Comparison of ENCODE assay signal across 8 mouse cellular contexts in genomic region chr11:58168167-58168915, GRCm38 (mm10). TPM values are rescaled to one million over a fixed set of nuclear protein-coding genes. Genes with fewer than 3 reads are reported as not detected.
A peak's percentile ranks its signal among the peaks of the same experiment; 100 is the strongest.
DNase-seq lines count a peak whose midpoint lies in the region; ATAC-seq and TF ChIP-seq lines count a peak whose summit lies in the region.

TSS of gene Gemin5 (minus strand) at chr11:58168539.

- H3K4me3 ChIP-seq in C2C12 (ENCODE audit: insufficient read depth, poor library complexity, severe bottlenecking): peak within 1 kb of the TSS; percentile 89
- peak within 1 kb of the TSS; percentile 98 for H3K4me3 ChIP-seq in embryonic fibroblast, embryonic 13.5 days (ENCODE audit: insufficient read depth, low read length)
- peak within 1 kb of the TSS; percentile 83 for H3K4me3 ChIP-seq in heart, embryonic 10.5 days
- peak within 1 kb of the TSS; percentile 80 for H3K4me3 ChIP-seq in kidney, embryonic 15.5 days (replicated peaks)

- H3K27ac ChIP-seq in embryonic fibroblast, embryonic 13.5 days (ENCODE audit: insufficient read depth, low read length): peak within 1 kb of the TSS; percentile 42; the same call in 1 of the 2 replicates
- H3K27ac ChIP-seq in heart, embryonic 10.5 days: peak within 1 kb of the TSS; percentile 85
- peak within 1 kb of the TSS; percentile 66 for H3K27ac ChIP-seq in kidney, embryonic 15.5 days

- H3K4me1 ChIP-seq in embryonic fibroblast, embryonic 13.5 days (ENCODE audit: control insufficient read depth, insufficient read depth, low read length): no peaks in the 10 kb centered on the region
- peaks cover 24% of the 10 kb centered on the region for H3K4me1 ChIP-seq in heart, embryonic 10.5 days
- peaks cover 23% of the 10 kb centered on the region for H3K4me1 ChIP-seq in kidney, embryonic 15.5 days

- ATAC-seq in kidney, embryonic 15.5 days (replicated peaks; ENCODE audit: low FRiP score): peak; percentile 87

- peak within 1 kb of the TSS; percentile 76 for H3K4me2 ChIP-seq in kidney, embryonic 15.5 days

- peak within 1 kb of the TSS; percentile 84 for H3ac ChIP-seq in C2C12 (ENCODE audit: control insufficient read depth, insufficient read length, low read depth)

- DNase-seq in brain, adult 2 months (ENCODE audit: low read depth, low spot score): peak; percentile 92
- peak; percentile 89 for DNase-seq in heart, embryonic 10.5 days (ENCODE audit: low spot score)
- peak; percentile 90 for DNase-seq in liver
- peak; percentile 23 to 68 for DNase-seq in monocyte, adult 2 months (ENCODE audit: low read depth in 1 of 2, low spot score in 2 of 2)
- peak; percentile 75 to 84 for DNase-seq in spleen, postnatal 14 days (ENCODE audit: low spot score in 2 of 2)

- H3K9ac ChIP-seq in kidney, embryonic 15.5 days: peak within 1 kb of the TSS; percentile 68

- no peaks in the 10 kb centered on the region for H3K9me3 ChIP-seq in heart, embryonic 10.5 days
- H3K9me3 ChIP-seq in kidney, embryonic 15.5 days (replicated peaks): no peaks in the 10 kb centered on the region; the same call in 1 of the 2 replicates

- peaks cover 34% of the 10 kb centered on the region for H3K79me3 ChIP-seq in C2C12 (ENCODE audit: low read depth)

- TF ChIP-seq POLR2A in embryonic fibroblast, embryonic 13.5 days (IDR thresholded peaks at IDR 0.05; ENCODE audit: low read depth, low read length): peak; percentile 83

- H3K27me3 ChIP-seq in C2C12 (ENCODE audit: control insufficient read depth, insufficient read depth, insufficient read length): no peaks in the 10 kb centered on the region
- no peaks in the 10 kb centered on the region for H3K27me3 ChIP-seq in heart, embryonic 10.5 days (ENCODE audit: insufficient read depth, poor library complexity, severe bottlenecking)
- no peaks in the 10 kb centered on the region for H3K27me3 ChIP-seq in kidney, embryonic 15.5 days

- H3K36me3 ChIP-seq in C2C12 (ENCODE audit: control insufficient read depth, insufficient read depth): peaks cover 43% of the 10 kb centered on the region
- peaks cover 39% of the 10 kb centered on the region for H3K36me3 ChIP-seq in heart, embryonic 10.5 days
- H3K36me3 ChIP-seq in kidney, embryonic 15.5 days: peaks cover 41% of the 10 kb centered on the region

- peaks cover 60% of the 10 kb centered on the region for H3K79me2 ChIP-seq in C2C12 (ENCODE audit: control insufficient read depth, insufficient read depth)

- no peak for TF ChIP-seq CTCF in C2C12 (IDR thresholded peaks at IDR 0.05; ENCODE audit: control insufficient read depth, insufficient read depth, insufficient read length)
- no peak for TF ChIP-seq CTCF in embryonic fibroblast, embryonic 13.5 days (IDR thresholded peaks at IDR 0.05; ENCODE audit: borderline replicate concordance, insufficient read depth, low read length)

- WGBS in heart, embryonic 10.5 days: 1% methylated on average over 71 of the region's 71 CpGs
- 2% methylated on average over 71 of the region's 71 CpGs for WGBS in kidney, embryonic 15.5 days

TF ChIP-seq in C2C12, 6 proteins besides CTCF, POLR2A, EP300 and RAD21:
- TF ChIP-seq CEBPB (IDR thresholded peaks at IDR 0.05; ENCODE audit: low read depth) (peak; percentile 43), MYOG (IDR thresholded peaks at IDR 0.05; ENCODE audit: control insufficient read depth, extremely low read depth, insufficient read length) (no peak), USF1 (IDR thresholded peaks at IDR 0.05; ENCODE audit: low read depth) (peak; percentile 23), MAX (IDR thresholded peaks at IDR 0.05) (peak; percentile 59)
TF ChIP-seq in C2C12: peak in this region for 3.

RNA-seq across cellular contexts. Expression of gene Gemin5, which starts in this region (rescaled TPM):
- 26.7 TPM for polyA plus RNA-seq in C2C12 (2012; fragmentation: generic; extraction: Trizol)
- 16.1 and 18.3 TPM in 2 replicates for polyA plus RNA-seq in embryonic fibroblast, embryonic 13.5 days (2011; ENCODE audit: insufficient read length, low read depth, missing spikeins)
- 20.9 and 26.2 TPM in 2 replicates for polyA plus RNA-seq in heart, embryonic 10.5 days (2016; fragmentation: Nextera tagmentation; extraction: Ambion mirVana)
- polyA plus RNA-seq in kidney, embryonic 15.5 days (2015; fragmentation: Nextera tagmentation; extraction: Ambion mirVana): 24.5 and 24.7 TPM in 2 replicates

Comparison
In these comparisons a context has a peak if more than half of its experiments do, and no peak if none do; other contexts are left out.
1. Peak in every context shown above with its lines: DNase-seq, ATAC-seq, H3K4me3 ChIP-seq and H3K27ac ChIP-seq.